Mouse (Mus musculus) cerebellum, adult 9-10 months (tissue): ENCODE measurements at regions not wholly inside any gene's neighbourhood (a gene's known extent, or its start where the extent isn't known, plus 50 kb on each side); places are given as distances from the start of the nearest gene placed in this dataset.
"Not testable (repeated sequence)": the region's sequence is repeated elsewhere in the genome, so short reads cannot be mapped to it uniquely, and the experiment has no call there.

Experiments
- DNase-seq: peaks from one replicate; pipeline ENCODE4 v3.0.0; 2022

GRCm38 (mm10) chr3:31508471-31508870 is 198.3 kb upstream of the Slc7a14 start:
- DNase-seq, result no peak

- DNase-seq, result no peak
Measured at GRCm38 (mm10) chr3:31499201-31499968, 189.2 kb upstream of the Slc7a14 start.

GRCm38 (mm10) chr3:31495287-31495686 is 185.1 kb upstream of the Slc7a14 start:
- DNase-seq, result no peak

- DNase-seq, result no peak
Measured at GRCm38 (mm10) chr3:31494706-31495105, 184.5 kb upstream of the Slc7a14 start.

- DNase-seq, result not testable (repeated sequence)
Measured at GRCm38 (mm10) chr3:31491736-31492135, 181.6 kb upstream of the Slc7a14 start.

- no peak for DNase-seq
Measured at GRCm38 (mm10) chr3:31487596-31487995, 177.4 kb upstream of the Slc7a14 start.

- no peak for DNase-seq
Measured at GRCm38 (mm10) chr3:31481964-31482363, 171.8 kb upstream of the Slc7a14 start.

GRCm38 (mm10) chr3:31467882-31468281 is 157.7 kb upstream of the Slc7a14 start:
- DNase-seq, result no peak

GRCm38 (mm10) chr3:31464260-31464659 is 154.1 kb upstream of the Slc7a14 start:
- DNase-seq, result no peak

GRCm38 (mm10) chr3:31459456-31459855 is 149.3 kb upstream of the Slc7a14 start:
- DNase-seq, result peak; percentile 19

GRCm38 (mm10) chr3:31457938-31458337 is 147.8 kb upstream of the Slc7a14 start:
- DNase-seq, result no peak

GRCm38 (mm10) chr3:31455031-31455430 is 144.9 kb upstream of the Slc7a14 start:
- no peak for DNase-seq

- no peak for DNase-seq
Measured at GRCm38 (mm10) chr3:31444861-31445260, 134.7 kb upstream of the Slc7a14 start.

GRCm38 (mm10) chr3:31444311-31444710 is 134.1 kb upstream of the Slc7a14 start:
- DNase-seq, result no peak

- no peak for DNase-seq
Measured at GRCm38 (mm10) chr3:31443894-31444293, 133.7 kb upstream of the Slc7a14 start.

GRCm38 (mm10) chr3:31440282-31440681 is 130.1 kb upstream of the Slc7a14 start:
- no peak for DNase-seq

- peak; percentile 4 for DNase-seq
Measured at GRCm38 (mm10) chr3:31437970-31438369, 127.8 kb upstream of the Slc7a14 start.

GRCm38 (mm10) chr3:31435204-31435963 is 125.2 kb upstream of the Slc7a14 start:
- no peak for DNase-seq

- DNase-seq, result peak; percentile 6
Measured at GRCm38 (mm10) chr3:31433201-31433600, 123.0 kb upstream of the Slc7a14 start.

GRCm38 (mm10) chr3:31423517-31423916 is 113.3 kb upstream of the Slc7a14 start:
- DNase-seq, result no peak

- no peak for DNase-seq
Measured at GRCm38 (mm10) chr3:31408802-31409201, 98.6 kb upstream of the Slc7a14 start.

GRCm38 (mm10) chr3:31405880-31406279 is 95.7 kb upstream of the Slc7a14 start:
- no peak for DNase-seq

- DNase-seq, result no peak
Measured at GRCm38 (mm10) chr3:31399136-31399535, 89.0 kb upstream of the Slc7a14 start.

GRCm38 (mm10) chr3:31394533-31394932 is 84.4 kb upstream of the Slc7a14 start:
- no peak for DNase-seq
